Mouse (Mus musculus) hindbrain, embryonic 11.5 days (tissue): ENCODE measurements around the gene Tbce. TPM values are rescaled to one million over a fixed set of nuclear protein-coding genes. Genes with fewer than 3 reads are reported as not detected.

Source experiments
- ATAC-seq: fragments of 200-750 bp; cut with Nextera tagmentation; 2 replicates; pipeline ENCODE4 v1.8.0; 2017; ENCODE audit warnings: mild to moderate bottlenecking, moderate TSS enrichment, moderate library complexity; ENCODE audit not compliant: low FRiP score
- DNase-seq: peaks from one replicate; pipeline ENCODE4 v3.0.0-alpha.2; 2015; ENCODE audit warnings: low spot score
- H3K27ac ChIP-seq: fragments of 300-500 bp; sonication (generic); 2 replicates; pipeline ENCODE4 v1.5.1; 2014; ENCODE audit warnings: mild to moderate bottlenecking, low read depth, low read length
- H3K27me3 ChIP-seq: fragments of 300-500 bp; sonication (generic); 2 replicates; pipeline ENCODE4 v1.6.1; 2014; ENCODE audit warnings: mild to moderate bottlenecking, low read length, moderate library complexity, mixed read lengths; ENCODE audit not compliant: control insufficient read depth, insufficient read depth
- H3K36me3 ChIP-seq: fragments of 300-500 bp; sonication (generic); 2 replicates; pipeline ENCODE4 v1.6.1; 2014; ENCODE audit warnings: mild to moderate bottlenecking, low read length, moderate library complexity, mixed read lengths; ENCODE audit not compliant: control insufficient read depth, insufficient read depth
- H3K4me1 ChIP-seq: fragments of 300-500 bp; sonication (generic); replicated peaks from 2 replicates; pipeline ENCODE4 v1.6.1; 2014; ENCODE audit warnings: low read length, mixed read lengths; ENCODE audit not compliant: control insufficient read depth, insufficient read depth
- H3K4me2 ChIP-seq: fragments of 300-500 bp; sonication (generic); replicated peaks from 2 replicates; pipeline ENCODE4 v1.6.1; 2014; ENCODE audit warnings: mild to moderate bottlenecking, low read depth, low read length
- H3K4me3 ChIP-seq: fragments of 300-500 bp; sonication (generic); 2 replicates; pipeline ENCODE4 v1.5.1; 2014; ENCODE audit warnings: low read depth, low read length
- H3K9ac ChIP-seq: fragments of 300-500 bp; sonication (generic); 2 replicates; pipeline ENCODE4 v1.6.1; 2014; ENCODE audit warnings: low read depth, low read length
- H3K9me3 ChIP-seq: fragments of 300-500 bp; sonication (generic); 2 replicates; pipeline ENCODE4 v1.6.1; 2016; ENCODE audit warnings: low read length; ENCODE audit not compliant: control insufficient read depth
- WGBS: fragments of 180-500 bp; shearing (Covaris S2); extraction: QIAGEN DNeasy Blood & Tissue Kit; methylation state at CpG from one replicate; pipeline ENCODE4 v1.1.7; 2014; 5-methylcytosine and 5-hydroxymethylcytosine counted together
- polyA plus RNA-seq: library from polyadenylated mRNA; unstranded; fragments of >200 nt; fragmentation: Nextera tagmentation; extraction: Ambion mirVana; gene quantifications from 2 replicates; pipeline ENCODE4 v1.2.1, GENCODE M21; 2014

The Tbce gene
- polyA plus RNA-seq, 1 experiment from 2014 or later = 78.5 TPM

DNA sequence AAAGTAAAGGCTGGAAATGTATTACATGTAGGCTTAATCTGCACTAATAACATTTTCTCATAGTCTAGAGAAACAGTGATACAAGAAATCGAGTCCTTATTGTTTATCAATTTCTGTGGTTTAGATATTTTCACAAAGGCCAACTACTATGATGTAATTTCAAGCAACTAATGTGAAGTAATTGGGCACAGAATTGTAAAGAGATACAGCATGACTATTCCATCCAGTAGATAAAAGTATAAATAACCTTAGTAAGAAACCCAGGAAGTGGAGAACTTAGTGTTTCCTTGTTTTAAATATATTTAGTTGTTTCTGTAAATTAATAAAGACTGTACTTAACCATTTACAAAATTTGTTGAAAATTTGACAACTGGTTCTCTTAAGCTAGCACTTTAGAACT, 69.6 kb downstream of the Tbce start:
- H3K4me3 ChIP-seq = no peak overlapping the region
- WGBS = 96% methylated on average over 1 of the region's 1 CpGs

DNA sequence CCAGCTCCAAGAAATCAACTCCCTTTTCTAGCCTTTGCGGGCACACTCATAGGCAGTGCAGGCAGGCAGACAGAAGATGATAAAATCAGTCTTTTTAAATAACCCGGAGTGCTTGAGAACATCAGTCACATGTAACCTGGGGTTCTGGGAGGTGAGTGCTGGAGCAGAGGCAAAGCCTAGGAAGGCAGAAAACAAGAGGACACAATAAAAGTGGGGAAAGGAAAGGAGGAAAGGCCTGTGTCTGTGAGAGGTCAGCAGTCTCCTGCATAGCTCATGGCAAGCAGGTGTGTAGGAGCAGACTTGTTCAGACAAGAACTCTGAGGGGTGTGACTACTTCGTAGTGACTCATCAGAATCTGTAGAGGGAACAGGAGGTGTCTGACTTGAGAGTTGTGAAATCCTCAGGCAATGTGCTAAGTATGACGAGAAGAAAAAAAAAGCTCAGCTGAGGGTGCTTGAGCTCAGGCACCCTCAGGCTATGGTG, 70.8 kb downstream of the Tbce start:
- no peaks in the 10 kb centered on the region for H3K27me3 ChIP-seq
- no peaks in the 10 kb centered on the region for H3K4me1 ChIP-seq
- H3K4me2 ChIP-seq = no peak overlapping the region
- no peak overlapping the region for H3K27ac ChIP-seq
- no peak for DNase-seq
- ATAC-seq = no peak
- 90% methylated on average over 4 of the region's 4 CpGs for WGBS
- no peak overlapping the region for H3K9ac ChIP-seq
- H3K9me3 ChIP-seq = no peaks in the 10 kb centered on the region
- H3K36me3 ChIP-seq = no peaks in the 10 kb centered on the region
- no peak overlapping the region for H3K4me3 ChIP-seq

More for the DNA sequence above, 69.6 kb downstream of the Tbce start:
- no peaks in the 10 kb centered on the region for H3K36me3 ChIP-seq
- no peak overlapping the region for H3K4me2 ChIP-seq
- no peak overlapping the region for H3K27ac ChIP-seq
- H3K9me3 ChIP-seq = no peaks in the 10 kb centered on the region
- DNase-seq = no peak
- H3K9ac ChIP-seq = no peak overlapping the region
- ATAC-seq = no peak
- H3K27me3 ChIP-seq = no peaks in the 10 kb centered on the region
- H3K4me1 ChIP-seq = no peaks in the 10 kb centered on the region

- no peaks in the 10 kb centered on the region for H3K9me3 ChIP-seq
- 88% methylated on average over 4 of the region's 4 CpGs for WGBS
- H3K27me3 ChIP-seq = no peaks in the 10 kb centered on the region
- DNase-seq (no peak), ATAC-seq (no peak)
- H3K4me3 ChIP-seq = no peak overlapping the region
- H3K4me2 ChIP-seq = no peak overlapping the region
- H3K9ac ChIP-seq = no peak overlapping the region
- no peaks in the 10 kb centered on the region for H3K4me1 ChIP-seq
- no peaks in the 10 kb centered on the region for H3K36me3 ChIP-seq
- H3K27ac ChIP-seq = no peak overlapping the region
These were observed 73.3 kb downstream of the Tbce start for GRCm38 (mm10) chr13:13966172-13966571.

DNA sequence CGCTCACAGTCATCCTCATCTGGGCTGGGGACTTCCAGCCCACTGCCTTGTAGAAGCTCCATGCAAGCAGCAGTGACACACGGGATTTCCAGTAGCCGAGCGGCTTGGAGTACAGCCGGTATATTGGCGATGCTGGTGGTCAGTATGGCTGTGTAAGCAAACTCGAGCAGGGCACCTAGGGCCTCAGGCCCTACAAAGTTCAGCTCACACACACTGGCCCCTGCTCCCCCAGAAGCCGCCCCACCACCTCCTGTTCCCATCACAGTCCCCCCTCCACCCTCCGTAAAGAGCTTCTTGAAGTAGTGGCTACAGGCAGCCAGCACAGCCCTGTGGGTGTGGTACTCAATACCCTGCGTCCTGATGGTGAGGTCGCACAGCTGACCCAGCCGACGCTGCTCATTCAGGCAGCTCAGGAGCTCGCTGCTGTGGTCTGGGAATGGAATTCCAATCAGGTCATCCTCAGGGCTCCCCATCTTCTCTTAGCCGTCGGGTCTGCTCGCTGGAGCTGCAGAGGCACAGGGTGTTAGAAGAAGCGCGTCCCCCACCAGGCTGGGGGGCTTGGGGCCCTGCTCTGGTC, 74.0 kb downstream of the Tbce start:
- Histone ChIP-seq H3K27me3 (no peaks in the 10 kb centered on the region), H3K4me1 (no peaks in the 10 kb centered on the region), H3K4me3 (no peak overlapping the region), H3K9ac (no peak overlapping the region), H3K36me3 (no peaks in the 10 kb centered on the region), H3K27ac (no peak overlapping the region), H3K4me2 (no peak overlapping the region), H3K9me3 (no peaks in the 10 kb centered on the region)
- DNase-seq (no peak), ATAC-seq (no peak)
- 67% methylated on average over 19 of the region's 19 CpGs for WGBS

- H3K27ac ChIP-seq = no peak overlapping the region
- no peak for DNase-seq
- WGBS = 89% methylated on average over 4 of the region's 4 CpGs
- H3K4me2 ChIP-seq = no peak overlapping the region
- no peaks in the 10 kb centered on the region for H3K4me1 ChIP-seq
- H3K9me3 ChIP-seq = no peaks in the 10 kb centered on the region
- no peaks in the 10 kb centered on the region for H3K36me3 ChIP-seq
- no peak overlapping the region for H3K4me3 ChIP-seq
- H3K27me3 ChIP-seq = no peaks in the 10 kb centered on the region
- no peak overlapping the region for H3K9ac ChIP-seq
- no peak for ATAC-seq
These were observed 78.4 kb downstream of the Tbce start for GRCm38 (mm10) chr13:13961046-13961445.

- no peaks in the 10 kb centered on the region for H3K4me1 ChIP-seq
- ATAC-seq = no peak
- no peak overlapping the region for H3K27ac ChIP-seq
- H3K4me3 ChIP-seq = no peak overlapping the region
- H3K9ac ChIP-seq = no peak overlapping the region
- WGBS = 88% methylated on average over 4 of the region's 4 CpGs
- no peak overlapping the region for H3K4me2 ChIP-seq
- no peaks in the 10 kb centered on the region for H3K9me3 ChIP-seq
- DNase-seq = no peak
- H3K27me3 ChIP-seq = no peaks in the 10 kb centered on the region
- no peaks in the 10 kb centered on the region for H3K36me3 ChIP-seq
These were observed 79.2 kb downstream of the Tbce start for GRCm38 (mm10) chr13:13960211-13960610.

DNA sequence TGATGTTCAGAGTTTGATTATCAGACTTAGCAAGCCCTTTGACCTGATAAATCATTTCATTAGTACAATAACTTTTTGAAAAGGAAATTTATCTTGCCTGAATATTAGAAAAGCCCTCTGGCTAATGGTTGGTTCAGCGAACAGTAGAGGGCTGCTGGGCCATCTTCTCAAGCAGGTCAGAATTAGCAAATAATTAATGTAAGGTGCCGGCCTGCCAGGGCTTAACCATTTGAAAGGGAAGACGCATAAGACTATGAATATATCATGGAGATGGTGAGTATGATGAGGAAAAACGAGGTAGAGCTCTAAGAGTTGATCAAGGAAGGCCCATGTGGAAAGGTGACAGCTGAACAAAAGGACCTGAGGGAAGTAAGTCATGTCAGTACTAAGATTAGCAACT, 82.8 kb downstream of the Tbce start:
- no peak overlapping the region for H3K27ac ChIP-seq

DNA sequence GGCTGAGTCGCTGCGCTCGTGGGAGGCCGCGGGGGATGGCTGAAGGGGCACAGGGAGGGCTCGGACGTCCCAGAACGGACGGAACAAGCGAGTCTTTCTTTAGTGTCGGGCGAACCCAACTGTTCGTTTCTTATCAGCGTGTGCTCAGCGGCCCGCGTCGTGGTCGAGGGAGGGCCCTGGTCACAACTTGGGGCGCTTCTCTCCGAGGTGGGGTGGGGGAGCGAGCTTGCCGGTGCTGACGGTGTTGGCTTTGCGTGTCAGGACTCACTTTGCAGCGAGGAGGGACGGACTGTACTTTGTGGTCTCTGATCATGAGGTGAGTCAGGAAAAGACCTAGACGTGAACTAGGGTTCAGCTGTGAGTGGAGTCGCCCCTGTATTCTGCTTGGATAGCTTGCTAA, 84.5 kb downstream of the Tbce start:
- peak overlapping the region; percentile 54 for H3K4me2 ChIP-seq
- H3K27me3 ChIP-seq = no peaks in the 10 kb centered on the region
- H3K4me1 ChIP-seq = no peaks in the 10 kb centered on the region
- H3K27ac ChIP-seq = peak overlapping the region; percentile 30; the same call in 1 of the 2 replicates
- no peaks in the 10 kb centered on the region for H3K36me3 ChIP-seq
- DNase-seq = no peak
- 0% methylated on average over 29 of the region's 29 CpGs for WGBS
- ATAC-seq = no peak
- H3K9me3 ChIP-seq = no peaks in the 10 kb centered on the region
- peak overlapping the region; percentile 81 for H3K9ac ChIP-seq
- H3K4me3 ChIP-seq = peak overlapping the region; percentile 72

More for the DNA sequence above, 82.8 kb downstream of the Tbce start:
- Histone ChIP-seq H3K36me3 (no peaks in the 10 kb centered on the region), H3K4me2 (no peak overlapping the region), H3K4me1 (no peaks in the 10 kb centered on the region), H3K9me3 (no peaks in the 10 kb centered on the region), H3K27me3 (no peaks in the 10 kb centered on the region), H3K4me3 (no peak overlapping the region), H3K9ac (no peak overlapping the region)
- no peak for ATAC-seq
- DNase-seq = no peak
- 92% methylated on average over 4 of the region's 4 CpGs for WGBS
